Mouse (Mus musculus) right cerebral cortex, postnatal 4 days (tissue): Measurements from ENCODE around the gene Hoxd12.

Experiments
- DNase-seq: peaks from one replicate; pipeline ENCODE4 v3.0.0-alpha.2; 2022

Gene Hoxd12

GRCm38 (mm10) chr2:74710929-74711543 is 36.2 kb downstream of the Hoxd12 start:
- DNase-seq, result no peak

GRCm38 (mm10) chr2:74711721-74712621 is 37.2 kb downstream of the Hoxd12 start, which contains the start of the genes Hoxd3 and Hoxd4:
Gene Hoxd3, plus strand, starts transcription at chr2:74711927.
Gene Hoxd4, plus strand, starts transcription at chr2:74711929.
- no peak for DNase-seq

GRCm38 (mm10) chr2:74713239-74714150 is 38.7 kb downstream of the Hoxd12 start:
- no peak for DNase-seq

GRCm38 (mm10) chr2:74714156-74714789 is 39.5 kb downstream of the Hoxd12 start:
- no peak for DNase-seq

GRCm38 (mm10) chr2:74714881-74715280 is 40.1 kb downstream of the Hoxd12 start:
- DNase-seq, result no peak

- peak; percentile 95 for DNase-seq
Measured at GRCm38 (mm10) chr2:74715504-74716241, 40.9 kb downstream of the Hoxd12 start.

GRCm38 (mm10) chr2:74720384-74720783 is 45.6 kb downstream of the Hoxd12 start:
- no peak for DNase-seq

- DNase-seq, result no peak
Measured at GRCm38 (mm10) chr2:74720955-74721491, 46.2 kb downstream of the Hoxd12 start.

- DNase-seq, result no peak
Measured at GRCm38 (mm10) chr2:74721882-74722281, 47.1 kb downstream of the Hoxd12 start.

GRCm38 (mm10) chr2:74722949-74723348 is 48.1 kb downstream of the Hoxd12 start:
- DNase-seq, result no peak

- DNase-seq, result no peak
Measured at GRCm38 (mm10) chr2:74724244-74725015, 49.6 kb downstream of the Hoxd12 start.

GRCm38 (mm10) chr2:74725171-74725570 is 50.4 kb downstream of the Hoxd12 start:
- no peak for DNase-seq

GRCm38 (mm10) chr2:74726551-74726950 is 51.7 kb downstream of the Hoxd12 start, which contains the start of gene Gm28230:
Gene Gm28230, plus strand, starts transcription at chr2:74726728.
- DNase-seq, result no peak

GRCm38 (mm10) chr2:74726973-74727639 is 52.3 kb downstream of the Hoxd12 start:
- DNase-seq, result no peak
